ENCODE assay signal across 8 mouse cellular contexts in the genomic region with DNA sequence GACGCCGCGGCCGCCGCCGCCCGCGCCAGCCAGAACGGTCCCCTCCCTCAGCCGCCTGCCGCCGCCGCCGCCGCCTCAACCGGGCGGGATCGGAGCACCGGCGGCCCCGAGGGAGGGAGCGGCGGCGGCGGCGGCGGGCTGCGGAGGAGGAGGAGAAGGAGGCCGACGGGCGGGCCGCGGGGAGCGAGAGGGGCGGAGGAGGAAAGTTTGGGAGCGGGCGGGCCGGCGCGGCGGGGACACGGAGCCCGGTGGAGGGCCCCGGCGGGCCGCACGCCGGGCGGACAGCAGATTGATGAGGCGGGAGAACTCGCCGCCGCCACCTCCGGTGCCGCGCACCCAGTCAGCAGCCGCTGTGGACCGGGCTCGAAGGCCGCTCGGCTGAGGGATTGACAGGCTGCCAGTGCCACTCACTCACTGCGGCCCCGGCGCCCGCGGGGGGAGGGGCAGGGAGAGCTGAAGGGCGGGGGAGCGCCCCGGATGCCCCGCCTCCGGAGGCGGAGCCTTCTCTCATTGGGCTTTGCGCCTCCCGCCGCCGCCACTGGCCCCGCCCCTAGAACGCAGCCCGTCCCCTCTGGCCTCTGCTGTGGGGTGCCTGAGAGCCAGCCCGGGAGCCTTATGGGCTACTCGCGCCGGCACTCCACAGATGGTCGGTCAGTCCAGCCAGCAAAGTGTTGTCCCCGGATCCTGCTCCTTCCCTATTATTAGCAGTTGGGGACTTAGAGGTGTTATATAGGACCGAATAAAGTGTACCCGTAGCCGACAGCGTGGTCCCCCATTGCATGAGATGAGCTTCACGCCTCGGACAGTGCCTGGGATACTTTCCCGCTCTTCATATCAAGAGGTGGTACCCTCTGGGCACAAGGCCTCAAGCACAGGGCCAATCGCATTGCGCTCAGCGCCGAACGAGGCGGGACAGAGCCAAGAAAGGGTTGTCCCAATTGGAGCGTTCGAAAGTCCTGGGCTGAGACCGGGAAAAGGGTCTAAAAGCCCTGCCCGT. TPM values are rescaled to one million over a fixed set of nuclear protein-coding genes. Genes with fewer than 3 reads are reported as not detected.
DNase-seq lines count a peak whose midpoint lies in the region; ATAC-seq and TF ChIP-seq lines count a peak whose summit lies in the region.

A gene (minus strand): TSS at position 838 of the 997 bp plus-strand sequence.

- peak within 1 kb of the TSS; percentile 94 for H3K4me2 ChIP-seq in heart, embryonic 15.5 days
- H3K4me2 ChIP-seq in liver, embryonic 14.5 days (ENCODE audit: low read depth): peak within 1 kb of the TSS; percentile 88
- H3K4me2 ChIP-seq in neural tube, embryonic 11.5 days (ENCODE audit: low read depth): peak within 1 kb of the TSS; percentile 89
- H3K4me2 ChIP-seq in stomach, postnatal 0 days (replicated peaks; ENCODE audit: low read depth): peak within 1 kb of the TSS; percentile 97

- under 1% methylated on average over 86 of the region's 102 CpGs for WGBS in heart, embryonic 15.5 days
- WGBS in liver, embryonic 14.5 days (ENCODE audit: insufficient replicate concordance): under 1% methylated on average over 72 of the region's 102 CpGs
- 0% methylated on average over 59 of the region's 102 CpGs for WGBS in neural tube, embryonic 11.5 days
- WGBS in stomach, postnatal 0 days: under 1% methylated on average over 34 of the region's 102 CpGs

- DNase-seq in CD4-positive, CD25-positive, alpha-beta regulatory T cell, adult 2 months (ENCODE audit: low read depth, low spot score): peak; percentile 96
- peak; percentile 63 for DNase-seq in fibroblast of lung, adult 2 months (ENCODE audit: low read depth)
- peak; percentile 97 to 98 for DNase-seq in kidney, postnatal 25 days
- DNase-seq in liver, embryonic 14.5 days (ENCODE audit: low read depth in 3 of 3, low spot score in 3 of 3): peak; percentile 91 to 93 (median 92)
- peak; percentile 99 for DNase-seq in neural tube, embryonic 11.5 days (ENCODE audit: low spot score)
- DNase-seq in stomach, postnatal 0 days (ENCODE audit: low spot score): peak; percentile 97

- no peak for TF ChIP-seq EP300 in liver, embryonic 14.5 days (IDR thresholded peaks at IDR 0.05; ENCODE audit: low read depth)
- no peak for TF ChIP-seq EP300 in stomach, postnatal 0 days (optimal IDR thresholded peaks at IDR 0.05)

- peak within 1 kb of the TSS; percentile 95 for H3K9ac ChIP-seq in heart, embryonic 15.5 days
- peak within 1 kb of the TSS; percentile 97 for H3K9ac ChIP-seq in liver, embryonic 14.5 days (replicated peaks)
- peak within 1 kb of the TSS; percentile 99 for H3K9ac ChIP-seq in neural tube, embryonic 11.5 days (ENCODE audit: low read length)
- H3K9ac ChIP-seq in stomach, postnatal 0 days (ENCODE audit: low read length): peak within 1 kb of the TSS; percentile 87

- no peaks in the 10 kb centered on the region for H3K9me3 ChIP-seq in heart, embryonic 15.5 days (replicated peaks)
- no peaks in the 10 kb centered on the region for H3K9me3 ChIP-seq in liver, embryonic 14.5 days (ENCODE audit: control insufficient read depth, low read length)
- H3K9me3 ChIP-seq in neural tube, embryonic 11.5 days (ENCODE audit: control insufficient read depth, low read length): no peaks in the 10 kb centered on the region
- no peaks in the 10 kb centered on the region for H3K9me3 ChIP-seq in stomach, postnatal 0 days (ENCODE audit: control insufficient read depth, low read length)

- H3K36me3 ChIP-seq in heart, embryonic 15.5 days: no peaks in the 10 kb centered on the region
- no peaks in the 10 kb centered on the region for H3K36me3 ChIP-seq in liver, embryonic 14.5 days (replicated peaks; ENCODE audit: control insufficient read depth, insufficient read depth, low read depth)
- H3K36me3 ChIP-seq in neural tube, embryonic 11.5 days (ENCODE audit: control insufficient read depth, insufficient read depth, low read length): no peaks in the 10 kb centered on the region
- H3K36me3 ChIP-seq in stomach, postnatal 0 days (ENCODE audit: control insufficient read depth, insufficient read depth, low read length): no peaks in the 10 kb centered on the region

- peak; percentile 91 for ATAC-seq in heart, embryonic 15.5 days (replicated peaks; ENCODE audit: insufficient number of reproducible peaks, insufficient read depth, low FRiP score, low read depth)
- ATAC-seq in liver, embryonic 14.5 days (ENCODE audit: insufficient read depth): peak; percentile 91
- peak; percentile 92 for ATAC-seq in neural tube, embryonic 11.5 days (ENCODE audit: insufficient read depth, low FRiP score, low TSS enrichment)
- peak; percentile 93 for ATAC-seq in stomach, postnatal 0 days (ENCODE audit: low FRiP score, low TSS enrichment)

- peak within 1 kb of the TSS; percentile 92 for H3K4me3 ChIP-seq in brown adipose tissue, adult 24 weeks (ENCODE audit: insufficient read depth, low read depth, low read length)
- peak within 1 kb of the TSS; percentile 92 for H3K4me3 ChIP-seq in heart, embryonic 15.5 days
- H3K4me3 ChIP-seq in liver, embryonic 14.5 days (ENCODE audit: insufficient read depth in 1 of 2, low read depth in 2 of 2, low read length in 2 of 2): peak within 1 kb of the TSS; percentile 78 to 92
- peak within 1 kb of the TSS; percentile 94 for H3K4me3 ChIP-seq in neural tube, embryonic 11.5 days (ENCODE audit: low read depth, low read length)
- H3K4me3 ChIP-seq in stomach, postnatal 0 days (ENCODE audit: low read depth, low read length): peak within 1 kb of the TSS; percentile 89

- peak within 1 kb of the TSS; percentile 25; the same call in 1 of the 2 replicates for H3K27ac ChIP-seq in brown adipose tissue, adult 24 weeks (replicated peaks; ENCODE audit: low read depth, low read length)
- H3K27ac ChIP-seq in heart, embryonic 15.5 days: peak within 1 kb of the TSS; percentile 98
- H3K27ac ChIP-seq in liver, embryonic 14.5 days: peak within 1 kb of the TSS; percentile 96
- H3K27ac ChIP-seq in neural tube, embryonic 11.5 days (ENCODE audit: low read depth, low read length): peak within 1 kb of the TSS; percentile 100
- H3K27ac ChIP-seq in stomach, postnatal 0 days (replicated peaks): peak within 1 kb of the TSS; percentile 97

- no peak for TF ChIP-seq CTCF in liver, embryonic 14.5 days (IDR thresholded peaks at IDR 0.05; ENCODE audit: low read depth)
- TF ChIP-seq CTCF in stomach, postnatal 0 days (IDR thresholded peaks at IDR 0.05; ENCODE audit: low read depth): no peak

- no peaks in the 10 kb centered on the region for H3K27me3 ChIP-seq in heart, embryonic 15.5 days
- peaks cover 3% of the 10 kb centered on the region; the same call in 1 of the 2 replicates for H3K27me3 ChIP-seq in liver, embryonic 14.5 days (ENCODE audit: control insufficient read depth, insufficient read depth, low read length)
- no peaks in the 10 kb centered on the region for H3K27me3 ChIP-seq in neural tube, embryonic 11.5 days (ENCODE audit: control insufficient read depth, insufficient read depth, low read length)
- no peaks in the 10 kb centered on the region for H3K27me3 ChIP-seq in stomach, postnatal 0 days (ENCODE audit: control insufficient read depth, insufficient read depth, low read length)

- no peaks in the 10 kb centered on the region; the same call in 1 of the 2 replicates for H3K4me1 ChIP-seq in brown adipose tissue, adult 24 weeks (ENCODE audit: control insufficient read depth, insufficient read depth, insufficient read length, low read length)
- peaks cover 28% of the 10 kb centered on the region for H3K4me1 ChIP-seq in heart, embryonic 15.5 days (replicated peaks)
- peaks cover 8 to 18% of the 10 kb centered on the region in 2 experiments for H3K4me1 ChIP-seq in liver, embryonic 14.5 days (replicated peaks; ENCODE audit: control insufficient read depth in 2 of 2, insufficient read depth in 2 of 2, low read length in 1 of 2)
- peaks cover 19% of the 10 kb centered on the region for H3K4me1 ChIP-seq in neural tube, embryonic 11.5 days (ENCODE audit: control insufficient read depth, insufficient read depth, low read length)
- no peaks in the 10 kb centered on the region for H3K4me1 ChIP-seq in stomach, postnatal 0 days (replicated peaks; ENCODE audit: control insufficient read depth, insufficient read depth)

RNA-seq across cellular contexts. Expression of the gene that starts here (rescaled TPM):
- 3.8 and 4.0 TPM in 2 replicates for polyA plus RNA-seq in brown adipose tissue, adult 24 weeks (2012; ENCODE audit: insufficient read depth, insufficient read length, missing spikeins)
- 16.8 and 18.6 TPM in 2 replicates for polyA plus RNA-seq in heart, embryonic 15.5 days (2015; fragmentation: Nextera tagmentation; extraction: Ambion mirVana)
- polyA plus RNA-seq in liver, embryonic 14.5 days (2012; rRNA removed): 7.8 and 9.8 TPM in 2 replicates
- 7.7 and 9.7 TPM in 2 replicates for polyA plus RNA-seq in liver, embryonic 14.5 days (2014; fragmentation: Nextera tagmentation; extraction: Ambion mirVana)
- 82.3 and 88.0 TPM in 2 replicates for polyA plus RNA-seq in neural tube, embryonic 11.5 days (2014; fragmentation: Nextera tagmentation; extraction: Ambion mirVana)
- 11.6 and 14.1 TPM in 2 replicates for polyA plus RNA-seq in stomach, postnatal 0 days (2015; fragmentation: Nextera tagmentation; extraction: Ambion mirVana)

Comparison
In these comparisons a context has a peak if more than half of its experiments do, and no peak if none do; other contexts are left out.
1. Peak in every context shown above with its lines: DNase-seq, ATAC-seq, H3K4me3 ChIP-seq and H3K27ac ChIP-seq.
2. H3K27ac ChIP-seq: peak in every context shown above with its lines; median percentile 100 in neural tube, embryonic 11.5 days; 98 in heart, embryonic 15.5 days; 97 in stomach, postnatal 0 days; 96 in liver, embryonic 14.5 days; 25 in brown adipose tissue, adult 24 weeks.